Mouse (Mus musculus): ENCODE data around the gene Magi3.

Gene Magi3

GRCm38 (mm10) chr3:104019453-104019852, 200.7 kb downstream of the Magi3 start:
- no peak for DNase-seq

- no peak for DNase-seq
These were observed 202.2 kb downstream of the Magi3 start for GRCm38 (mm10) chr3:104017931-104018330.

GRCm38 (mm10) chr3:104011972-104012371, 208.2 kb downstream of the Magi3 start:
- DNase-seq, result no peak

- no peak for DNase-seq
These were observed 210.1 kb downstream of the Magi3 start for GRCm38 (mm10) chr3:104009924-104010662.

- DNase-seq, result no peak
These were observed 212.7 kb downstream of the Magi3 start for GRCm38 (mm10) chr3:104007479-104007878.

- DNase-seq, result no peak
These were observed 213.2 kb downstream of the Magi3 start for GRCm38 (mm10) chr3:104006896-104007466.

GRCm38 (mm10) chr3:103998724-103999123, 221.4 kb downstream of the Magi3 start:
- no peak for DNase-seq

GRCm38 (mm10) chr3:103991271-103991670, 228.9 kb downstream of the Magi3 start:
- DNase-seq, result no peak

GRCm38 (mm10) chr3:103989352-103989751, 230.8 kb downstream of the Magi3 start:
- no peak for DNase-seq

GRCm38 (mm10) chr3:103987831-103988432, 232.2 kb downstream of the Magi3 start:
- no peak for DNase-seq

GRCm38 (mm10) chr3:103985194-103985593, 235.0 kb downstream of the Magi3 start:
- no peak for DNase-seq

GRCm38 (mm10) chr3:103984556-103984955, 235.6 kb downstream of the Magi3 start:
- DNase-seq, result no peak

GRCm38 (mm10) chr3:103971157-103971556, 249.0 kb downstream of the Magi3 start:
- DNase-seq, result no peak

- DNase-seq, result no peak
These were observed 251.5 kb downstream of the Magi3 start for GRCm38 (mm10) chr3:103968701-103969100.

GRCm38 (mm10) chr3:103967861-103968691, 252.1 kb downstream of the Magi3 start, which contains the start of gene Phtf1:
TSS of gene Phtf1 (plus strand) at chr3:103968110.
- DNase-seq, result peak; percentile 75 to 82

GRCm38 (mm10) chr3:103967231-103967630, 252.9 kb downstream of the Magi3 start:
- DNase-seq, result no peak

Measured in spleen, adult 18-20 months (tissue).